Mouse (Mus musculus): ENCODE results near the gene Nfatc4.

Nfatc4 gene

GRCm38 (mm10) chr14:55822435-55822990, 431 bp upstream of the Nfatc4 start:
- DNase-seq = peak; percentile 65 to 80

DNA sequence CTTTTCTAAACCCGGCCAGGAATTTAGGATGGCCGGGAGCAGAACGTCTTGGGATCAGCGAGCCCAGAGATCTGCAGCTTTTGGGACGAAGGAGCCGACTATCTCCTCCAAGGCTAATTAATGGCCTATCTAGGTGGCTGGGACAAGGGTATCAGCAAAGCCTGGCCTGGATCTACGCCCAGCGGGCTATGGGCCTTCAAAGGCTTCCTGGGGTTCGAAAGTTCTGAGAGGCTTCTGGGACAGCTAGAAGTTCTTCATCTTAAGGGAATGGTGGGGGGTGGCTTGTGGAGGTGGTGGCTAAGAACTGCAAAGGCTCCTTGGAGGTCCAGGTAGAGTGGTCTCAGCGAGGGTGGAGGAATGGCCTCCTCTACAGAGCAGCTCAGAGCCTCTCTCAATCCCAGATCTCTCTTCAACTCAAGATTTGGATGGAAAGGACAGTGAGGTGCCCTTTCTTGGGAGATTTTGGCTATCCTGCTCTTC, 1.1 kb downstream of the Nfatc4 start:
- DNase-seq = peak in 1 of 2 experiments; percentile 26

GRCm38 (mm10) chr14:55824481-55825215, 1.7 kb downstream of the Nfatc4 start:
- DNase-seq = peak in 1 of 2 experiments; percentile 11

- peak; percentile 16 to 24 for DNase-seq
Measured at GRCm38 (mm10) chr14:55825216-55826051, 2.5 kb downstream of the Nfatc4 start.

GRCm38 (mm10) chr14:55826142-55826541, 3.2 kb downstream of the Nfatc4 start:
- no peak for DNase-seq

- DNase-seq = peak; percentile 28 to 48
Measured at GRCm38 (mm10) chr14:55826551-55827340, 3.8 kb downstream of the Nfatc4 start.

DNA sequence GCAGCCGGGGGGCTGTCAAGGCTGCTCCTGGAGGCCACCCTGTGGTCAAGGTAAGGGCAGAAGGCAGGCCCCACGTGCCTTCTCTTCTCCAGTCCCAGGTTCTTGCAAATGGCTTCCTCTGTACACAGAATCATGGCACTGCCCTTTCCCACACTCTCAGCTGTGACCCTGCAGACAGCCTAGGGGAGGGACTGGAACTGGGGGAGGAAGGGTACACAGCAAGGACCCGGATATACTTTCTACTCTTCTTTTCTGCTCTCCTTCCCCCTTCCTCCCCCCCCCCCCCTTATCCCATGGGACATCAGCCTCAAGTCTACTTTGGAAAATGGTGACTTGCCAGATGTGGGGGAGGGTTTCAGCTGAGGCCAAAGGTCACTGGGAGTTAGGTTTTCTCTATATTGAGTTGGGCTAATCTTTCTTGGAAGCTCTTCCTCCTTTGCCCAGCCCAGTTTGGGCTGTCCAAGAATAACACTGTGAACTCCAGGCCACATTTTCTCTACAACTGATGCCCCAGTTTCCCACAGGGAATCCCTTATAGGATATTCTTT, 5.8 kb downstream of the Nfatc4 start:
- DNase-seq = no peak

DNA sequence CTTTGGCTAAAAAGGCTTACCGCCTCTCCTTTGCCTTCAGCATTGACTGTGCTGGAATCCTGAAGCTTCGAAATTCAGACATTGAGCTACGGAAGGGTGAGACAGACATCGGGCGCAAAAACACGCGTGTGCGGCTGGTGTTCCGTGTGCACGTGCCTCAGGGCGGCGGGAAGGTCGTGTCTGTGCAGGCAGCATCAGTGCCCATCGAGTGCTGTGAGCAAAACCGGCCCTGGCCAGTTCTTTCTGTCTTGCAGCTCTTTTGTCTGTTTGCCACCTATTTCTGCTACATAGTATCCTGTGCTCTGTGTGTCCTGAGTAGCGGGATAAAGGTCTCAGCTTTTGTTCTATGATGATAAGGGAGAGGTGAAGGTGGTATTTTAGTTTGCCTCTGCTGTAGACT, 6.9 kb downstream of the Nfatc4 start:
- DNase-seq = no peak

DNA sequence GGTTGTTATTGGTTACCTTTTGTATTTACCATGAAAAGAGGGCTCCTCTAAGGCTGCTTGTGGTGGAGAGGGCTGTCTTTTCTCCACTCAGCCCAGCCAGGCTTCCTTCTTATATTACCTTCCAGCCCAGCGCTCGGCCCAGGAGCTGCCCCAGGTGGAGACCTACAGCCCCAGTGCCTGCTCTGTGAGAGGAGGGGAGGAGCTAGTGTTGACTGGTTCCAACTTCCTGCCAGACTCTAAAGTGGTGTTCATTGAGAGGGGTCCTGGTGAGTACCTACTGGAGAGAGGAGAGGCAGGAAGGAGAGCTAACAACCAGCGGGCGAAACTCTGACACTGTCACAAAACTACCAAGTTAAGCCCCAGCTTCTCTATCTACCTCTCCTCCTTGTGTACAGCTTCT, 7.4 kb downstream of the Nfatc4 start:
- DNase-seq = no peak

- no peak for DNase-seq
Measured at GRCm38 (mm10) chr14:55833126-55833525, 10.2 kb downstream of the Nfatc4 start.

- DNase-seq = no peak
Measured at GRCm38 (mm10) chr14:55834808-55835533, 12.0 kb downstream of the Nfatc4 start.

DNA sequence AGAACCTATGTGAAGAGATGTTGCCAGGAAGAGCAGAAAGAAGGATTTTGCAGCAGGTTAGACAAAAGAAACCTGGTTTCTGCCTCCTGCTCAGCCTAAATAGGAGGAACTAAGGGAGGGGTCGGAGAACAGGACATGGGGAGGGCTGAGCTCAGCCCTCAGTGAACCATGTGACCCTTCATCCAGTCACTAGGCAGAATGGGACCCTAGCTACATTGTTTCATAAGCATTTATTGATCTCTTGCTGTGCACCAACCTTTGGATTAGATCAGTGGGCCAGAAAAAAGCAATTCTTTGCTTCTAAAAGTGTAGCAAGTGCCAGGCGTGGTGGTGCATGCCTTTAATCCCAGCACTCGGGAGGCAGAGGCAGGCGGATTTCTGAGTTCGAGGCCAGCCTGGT, 15.4 kb downstream of the Nfatc4 start:
- DNase-seq = no peak

DNA sequence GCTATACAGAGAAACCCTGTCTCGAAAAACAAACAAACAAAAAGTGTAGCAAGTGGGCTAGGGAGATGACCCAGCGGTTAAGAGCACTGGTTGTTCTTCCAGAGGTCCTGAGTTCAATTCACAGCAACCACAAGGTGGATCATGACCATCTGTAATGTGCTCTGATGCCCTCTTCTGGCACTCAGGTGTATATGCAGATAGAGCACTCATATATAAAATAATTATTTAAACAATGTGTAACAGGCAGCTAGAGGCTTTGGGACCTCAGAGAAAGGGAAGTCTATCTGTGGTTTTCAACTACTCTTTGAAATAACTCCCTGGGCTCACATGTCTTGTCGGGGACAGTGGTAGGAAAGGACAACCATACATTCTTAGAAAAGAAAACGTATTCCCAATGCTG, 15.8 kb downstream of the Nfatc4 start:
- DNase-seq = no peak

DNA sequence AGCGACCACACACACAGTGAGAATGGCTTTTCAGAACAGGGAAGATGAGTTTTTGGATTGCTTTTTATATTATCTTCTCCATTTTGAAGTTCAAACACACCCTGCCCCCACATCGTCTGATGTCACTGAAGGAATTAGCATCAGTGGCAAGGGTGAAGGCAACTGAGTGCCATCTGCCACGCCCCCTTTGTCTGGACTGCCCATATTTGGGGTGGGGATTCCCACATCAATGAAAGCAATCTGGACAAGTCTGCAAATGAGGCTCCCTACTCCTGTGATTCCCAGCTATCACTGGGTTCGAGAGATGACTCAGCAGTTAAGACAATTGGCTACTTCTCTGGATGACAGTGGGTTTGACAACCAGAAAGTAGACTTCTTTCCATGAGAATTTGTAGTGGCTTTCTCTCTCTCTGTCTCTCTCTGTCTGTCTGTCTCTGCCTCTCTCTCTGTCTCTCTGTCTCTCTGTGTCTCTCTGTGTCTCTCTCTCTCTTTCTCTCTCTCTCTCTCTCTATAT, 18.0 kb downstream of the Nfatc4 start:
- no peak for DNase-seq

GRCm38 (mm10) chr14:55842794-55843193, 19.9 kb downstream of the Nfatc4 start:
- DNase-seq = no peak

DNA sequence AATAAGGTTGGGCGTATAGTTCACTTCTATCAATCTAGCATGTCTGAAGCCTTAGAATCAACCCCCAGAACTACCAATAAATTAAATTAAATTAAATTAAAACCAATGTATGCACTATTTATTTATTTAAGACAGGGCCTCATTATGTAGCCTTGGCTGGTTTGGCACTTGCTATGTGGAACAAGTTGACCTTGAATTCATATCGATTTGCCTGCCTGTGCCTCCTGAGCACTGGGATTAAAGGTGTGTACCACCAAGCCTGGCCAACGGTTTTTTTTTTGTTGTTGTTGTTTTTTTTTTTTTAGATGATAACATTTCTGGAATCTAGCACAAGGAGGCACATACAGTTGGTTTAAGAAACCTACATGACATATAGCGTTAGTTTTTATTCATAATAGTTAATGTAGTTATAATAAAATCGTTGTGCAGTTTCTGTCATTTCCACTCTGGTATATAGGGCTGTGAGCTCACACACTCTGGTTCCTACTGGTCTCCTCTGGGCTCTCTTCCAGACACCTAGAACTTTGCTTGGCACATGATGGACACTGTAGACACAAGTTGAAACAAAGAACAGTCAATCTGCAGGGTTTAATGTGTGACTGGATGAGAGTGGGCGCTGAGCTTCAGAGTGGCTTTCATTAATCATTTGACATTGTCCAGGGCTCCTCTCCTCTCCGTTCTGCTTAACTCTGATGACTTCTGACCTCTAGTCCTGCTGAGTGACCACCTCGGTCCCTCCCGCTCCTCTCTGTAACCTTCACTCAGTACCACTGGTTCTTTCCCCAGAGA, 22.8 kb downstream of the Nfatc4 start:
- no peak for DNase-seq

GRCm38 (mm10) chr14:55850885-55851284, 27.9 kb downstream of the Nfatc4 start:
- no peak for DNase-seq

DNA sequence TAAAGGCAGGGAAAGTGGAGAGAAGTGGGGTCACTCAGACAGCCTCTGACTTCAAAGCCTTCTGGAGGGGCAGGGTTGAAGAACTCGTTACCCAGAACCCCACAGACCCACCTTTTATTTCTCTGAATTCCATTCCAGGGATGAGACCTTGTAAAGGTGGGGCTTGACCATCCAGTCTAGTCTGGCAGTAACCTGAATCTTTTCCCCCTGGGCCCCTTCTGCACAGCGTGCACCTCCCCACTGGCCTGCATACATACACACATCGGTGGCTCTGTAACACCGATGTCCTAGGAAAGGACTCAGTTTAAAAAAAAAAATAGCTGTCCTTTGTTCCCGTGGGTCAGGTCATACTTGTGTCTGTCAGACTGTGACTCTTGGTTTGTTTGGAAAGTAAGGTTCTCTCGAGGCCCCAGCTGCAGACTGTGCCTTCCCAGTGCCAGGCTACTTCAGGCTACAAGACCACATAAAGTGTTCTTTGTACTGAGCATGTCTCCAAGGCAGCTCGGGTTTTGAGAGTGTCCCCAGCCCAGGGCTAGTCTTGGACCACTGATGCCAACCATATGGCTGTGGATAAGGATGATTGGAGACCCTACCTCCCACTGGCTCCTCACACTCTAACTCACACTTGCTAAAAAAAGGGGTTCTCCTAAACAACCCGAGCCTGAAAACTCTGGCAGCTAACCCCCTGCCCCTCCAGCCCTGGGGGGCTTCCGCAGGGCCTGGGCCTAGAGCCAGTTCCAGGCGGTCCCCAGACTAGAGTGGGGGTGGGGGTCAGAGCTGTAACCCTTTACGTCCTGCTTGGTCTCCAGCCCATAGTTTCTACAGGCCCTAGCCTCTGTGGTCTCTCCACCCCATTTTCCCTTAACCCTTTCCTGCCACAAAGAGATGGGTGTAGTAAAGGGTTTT, 30.0 kb downstream of the Nfatc4 start:
- DNase-seq = peak in 1 of 2 experiments; percentile 18

DNA sequence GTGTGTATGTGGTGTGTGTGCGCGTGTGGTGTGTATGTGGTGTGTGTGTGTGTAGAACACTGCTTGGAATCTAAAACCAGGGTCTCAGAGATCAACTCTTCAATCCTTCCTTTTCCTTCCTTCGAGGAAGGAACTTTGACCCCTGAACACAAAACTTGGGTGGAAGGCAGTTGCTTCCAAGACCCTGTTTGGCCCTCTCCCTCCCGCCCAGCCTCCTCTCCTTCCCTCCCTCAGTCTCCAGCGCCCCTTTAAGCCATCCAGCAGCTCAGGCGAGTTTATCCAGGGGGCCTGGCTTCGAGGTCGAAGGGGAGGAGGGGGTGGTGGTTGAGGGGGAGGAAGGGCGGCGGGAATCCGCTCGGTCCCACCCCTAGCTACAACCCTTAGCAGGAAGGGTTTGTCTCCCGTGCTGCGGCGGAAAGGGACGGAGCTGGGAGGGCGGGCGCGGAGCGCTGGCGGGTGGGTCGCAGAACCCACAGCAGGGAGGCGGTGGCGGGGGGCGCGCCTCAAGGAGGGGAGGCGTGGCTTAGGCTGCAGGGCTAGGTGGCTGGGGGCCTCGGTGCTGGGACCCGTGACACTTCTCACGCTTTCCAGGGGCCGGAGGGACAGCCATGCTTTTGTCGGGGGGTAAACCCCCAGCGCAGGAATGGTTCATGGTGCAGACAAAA, 30.8 kb downstream of the Nfatc4 start, which contains the start of gene Nynrin:
Gene Nynrin, plus strand, starts transcription at position 390 of the 665 bp plus-strand sequence.
- peak in 1 of 2 experiments; percentile 50 for DNase-seq

All from cerebellum, postnatal 25 days (tissue).